Mouse (Mus musculus): ENCODE results near the gene Hhat.
A peak's percentile ranks its signal among the peaks of the same experiment; 100 is the strongest.

The Hhat gene

GRCm38 (mm10) chr1:192745240-192746101, 25.6 kb downstream of the Hhat start:
- DNase-seq (ENCODE audit: extremely low spot score, low read depth, low spot score), result no peak

GRCm38 (mm10) chr1:192744880-192745239, 26.2 kb downstream of the Hhat start:
- no peak for DNase-seq (ENCODE audit: extremely low spot score, low read depth, low spot score)

- no peak for DNase-seq (ENCODE audit: extremely low spot score, low read depth, low spot score)
These were observed 28.4 kb downstream of the Hhat start for GRCm38 (mm10) chr1:192742394-192743251.

GRCm38 (mm10) chr1:192741896-192742295, 29.1 kb downstream of the Hhat start:
- no peak for DNase-seq (ENCODE audit: extremely low spot score, low read depth, low spot score)

- no peak for DNase-seq (ENCODE audit: extremely low spot score, low read depth, low spot score)
These were observed 34.5 kb downstream of the Hhat start for GRCm38 (mm10) chr1:192736524-192736923.

GRCm38 (mm10) chr1:192736002-192736426, 35.0 kb downstream of the Hhat start:
- DNase-seq (ENCODE audit: extremely low spot score, low read depth, low spot score), result no peak

- DNase-seq (ENCODE audit: extremely low spot score, low read depth, low spot score), result no peak
These were observed 40.5 kb downstream of the Hhat start for GRCm38 (mm10) chr1:192730517-192730916.

GRCm38 (mm10) chr1:192726996-192727624, 43.9 kb downstream of the Hhat start:
- DNase-seq (ENCODE audit: extremely low spot score, low read depth, low spot score), result no peak

GRCm38 (mm10) chr1:192722147-192722546, 48.9 kb downstream of the Hhat start:
- no peak for DNase-seq (ENCODE audit: extremely low spot score, low read depth, low spot score)

GRCm38 (mm10) chr1:192720156-192720555, 50.9 kb downstream of the Hhat start:
- DNase-seq (ENCODE audit: extremely low spot score, low read depth, low spot score), result no peak

- DNase-seq (ENCODE audit: extremely low spot score, low read depth, low spot score), result peak; percentile 31
These were observed 59.2 kb downstream of the Hhat start for GRCm38 (mm10) chr1:192711779-192712348.

GRCm38 (mm10) chr1:192700339-192701073, 70.5 kb downstream of the Hhat start:
- DNase-seq (ENCODE audit: extremely low spot score, low read depth, low spot score), result no peak

GRCm38 (mm10) chr1:192699101-192699500, 71.9 kb downstream of the Hhat start:
- no peak for DNase-seq (ENCODE audit: extremely low spot score, low read depth, low spot score)

- no peak for DNase-seq (ENCODE audit: extremely low spot score, low read depth, low spot score)
These were observed 74.6 kb downstream of the Hhat start for GRCm38 (mm10) chr1:192696371-192696863.

- DNase-seq (ENCODE audit: extremely low spot score, low read depth, low spot score), result no peak
These were observed 77.4 kb downstream of the Hhat start for GRCm38 (mm10) chr1:192693644-192694043.

GRCm38 (mm10) chr1:192692982-192693381, 78.0 kb downstream of the Hhat start:
- DNase-seq (ENCODE audit: extremely low spot score, low read depth, low spot score), result no peak

GRCm38 (mm10) chr1:192682219-192682951, 88.6 kb downstream of the Hhat start:
- DNase-seq (ENCODE audit: extremely low spot score, low read depth, low spot score), result no peak

- DNase-seq (ENCODE audit: extremely low spot score, low read depth, low spot score), result no peak
These were observed 93.8 kb downstream of the Hhat start for GRCm38 (mm10) chr1:192677236-192677635.

- no peak for DNase-seq (ENCODE audit: extremely low spot score, low read depth, low spot score)
These were observed 107.4 kb downstream of the Hhat start for GRCm38 (mm10) chr1:192663608-192664007.

GRCm38 (mm10) chr1:192663092-192663491, 107.9 kb downstream of the Hhat start:
- DNase-seq (ENCODE audit: extremely low spot score, low read depth, low spot score), result no peak
